Mouse (Mus musculus) mature B cell (primary cell): ENCODE data around the gene Tpr.

Source experiments
- in situ Hi-C: fragments of 300-500 bp; cut with MboI; formaldehyde crosslinking; loops from 2 replicates; pipeline ENCODE4 v1.14.3; 2019

The Tpr gene

GRCm38 (mm10) chr1:150463068-150463467 lies 70.4 kb downstream of the Tpr start:
- in situ Hi-C loops, result no loop called here

- in situ Hi-C loops, result no loop called here
These were observed 71.1 kb downstream of the Tpr start for GRCm38 (mm10) chr1:150463691-150464090.

GRCm38 (mm10) chr1:150465364-150465763 lies 72.7 kb downstream of the Tpr start:
- in situ Hi-C loops, result no loop called here

- in situ Hi-C loops, result no loop called here
These were observed 73.5 kb downstream of the Tpr start, which contains the start of gene Prg4 for GRCm38 (mm10) chr1:150466132-150466531. TSS of gene Prg4 (minus strand) at chr1:150466165.

GRCm38 (mm10) chr1:150469992-150470391 lies 77.4 kb downstream of the Tpr start:
- in situ Hi-C loops, result no loop called here

- in situ Hi-C loops, result no loop called here
These were observed 79.9 kb downstream of the Tpr start for GRCm38 (mm10) chr1:150472525-150472924.

- in situ Hi-C loops, result no loop called here
These were observed 88.0 kb downstream of the Tpr start for GRCm38 (mm10) chr1:150480674-150481073.

GRCm38 (mm10) chr1:150489148-150489547 lies 96.5 kb downstream of the Tpr start:
- in situ Hi-C loops, result no loop called here

GRCm38 (mm10) chr1:150496626-150497302 lies 104.1 kb downstream of the Tpr start:
- in situ Hi-C loops, result no loop called here

- in situ Hi-C loops, result no loop called here
These were observed 105.1 kb downstream of the Tpr start for GRCm38 (mm10) chr1:150497690-150498089.

GRCm38 (mm10) chr1:150498177-150498576 lies 105.5 kb downstream of the Tpr start:
- in situ Hi-C loops, result no loop called here
